Comparison of ENCODE assay signal across 8 mouse cellular contexts in the genomic region with DNA sequence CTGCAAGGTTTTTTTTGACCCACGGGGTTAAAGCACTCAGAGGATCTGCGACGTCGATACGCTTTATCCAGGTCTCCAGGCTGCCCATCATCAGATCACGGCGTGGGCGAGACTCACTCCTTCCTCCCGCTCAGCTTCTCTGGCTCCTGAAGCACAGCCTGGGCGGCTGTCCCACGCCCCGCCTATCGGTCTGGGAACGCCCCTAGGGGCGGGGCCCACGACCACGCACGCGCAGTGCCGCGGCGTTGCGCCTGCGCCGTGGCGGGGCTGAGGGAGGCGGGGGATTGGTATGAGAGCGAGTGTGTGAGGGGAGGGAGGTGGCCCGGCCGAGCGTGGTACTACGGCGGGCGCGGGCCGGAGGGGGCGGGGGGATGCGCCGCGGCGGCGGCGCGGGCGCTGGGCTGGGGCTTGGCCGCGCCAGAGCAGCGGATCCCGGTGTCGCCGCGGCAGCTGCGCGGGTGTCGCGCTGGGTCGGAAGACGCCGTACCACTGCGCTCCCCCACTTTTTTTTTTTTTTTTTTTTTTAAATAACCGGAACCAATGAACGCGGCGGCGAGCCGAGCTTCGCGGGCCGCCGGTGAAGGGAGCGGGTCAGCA. TPM values are rescaled to one million over a fixed set of nuclear protein-coding genes. Genes with fewer than 3 reads are reported as not detected.
A peak's percentile ranks its signal among the peaks of the same experiment; 100 is the strongest.
DNase-seq lines count a peak whose midpoint lies in the region; ATAC-seq and TF ChIP-seq lines count a peak whose summit lies in the region.

Stim2 (plus strand) TSS at position 354 of the 597 bp plus-strand sequence.

- H3K4me1 ChIP-seq in cortical plate, adult 2 months (ENCODE audit: control insufficient read depth, insufficient read depth, low read length) = no peaks in the 10 kb centered on the region

- TF ChIP-seq CTCF in cortical plate, adult 2 months (IDR thresholded peaks at IDR 0.05; ENCODE audit: extremely low read depth, insufficient read depth, low read length) = no peak

- peak; percentile 85; the same call in 1 of the 2 replicates for TF ChIP-seq POLR2A in cortical plate, adult 2 months (IDR thresholded peaks at IDR 0.05; ENCODE audit: extremely low read depth, insufficient read depth, low read length)

- ATAC-seq in activated CD4-positive, CD25-positive, alpha-beta regulatory T cell, adult 4 months = peak; percentile 37
- ATAC-seq in megakaryocyte progenitor cell, adult 5-6 weeks (replicated peaks; ENCODE audit: poor library complexity) = peak; percentile 69

- peak within 1 kb of the TSS; percentile 63 for H3K4me3 ChIP-seq in cortical plate, adult 2 months (ENCODE audit: insufficient read depth, low read length)

- peak; percentile 97 for DNase-seq in gastrocnemius, postnatal 10 days
- peak; percentile 95 for DNase-seq in induced T-regulatory cell, adult 2 months (ENCODE audit: low read depth)
- peak; percentile 85 to 95 for DNase-seq in left cerebral cortex, adult 9 months (ENCODE audit: low spot score in 2 of 2)
- DNase-seq in right cerebral cortex, postnatal 14 days = peak; percentile 94
- DNase-seq in urinary bladder, postnatal 36 days (ENCODE audit: low spot score in 2 of 2) = peak; percentile 95

- peak within 1 kb of the TSS; percentile 96 for H3K27ac ChIP-seq in cortical plate, adult 2 months (ENCODE audit: insufficient read depth, low read length)

RNA-seq across cellular contexts. Expression of gene Stim2, which starts in this region (rescaled TPM):
- 10 to 100 TPM; 19.4 to 19.7 TPM for polyA plus RNA-seq in activated CD4-positive, CD25-positive, alpha-beta regulatory T cell, adult 4 months (2017; shearing (Covaris generic))
- polyA plus RNA-seq in cortical plate, adult 2 months (2012; rRNA removed) = 25.5 and 30.4 TPM in 2 replicates
- total RNA-seq in gastrocnemius, postnatal 10 days (2021) = 10 to 100 TPM; 50.8 to 58.0 TPM
- total RNA-seq in megakaryocyte progenitor cell, adult 5-6 weeks (2015) = 19.6 and 20.6 TPM in 2 replicates
- 20.2 and 21.7 TPM in 2 replicates for total RNA-seq in megakaryocyte progenitor cell, adult 5-6 weeks (2017)

Comparison
In these comparisons a context has a peak if more than half of its experiments do, and no peak if none do; other contexts are left out.
1. Peak in every context shown above with its lines: DNase-seq, ATAC-seq, H3K4me3 ChIP-seq and H3K27ac ChIP-seq.